ENCODE assay signal across 13 mouse cellular contexts in the genomic region with DNA sequence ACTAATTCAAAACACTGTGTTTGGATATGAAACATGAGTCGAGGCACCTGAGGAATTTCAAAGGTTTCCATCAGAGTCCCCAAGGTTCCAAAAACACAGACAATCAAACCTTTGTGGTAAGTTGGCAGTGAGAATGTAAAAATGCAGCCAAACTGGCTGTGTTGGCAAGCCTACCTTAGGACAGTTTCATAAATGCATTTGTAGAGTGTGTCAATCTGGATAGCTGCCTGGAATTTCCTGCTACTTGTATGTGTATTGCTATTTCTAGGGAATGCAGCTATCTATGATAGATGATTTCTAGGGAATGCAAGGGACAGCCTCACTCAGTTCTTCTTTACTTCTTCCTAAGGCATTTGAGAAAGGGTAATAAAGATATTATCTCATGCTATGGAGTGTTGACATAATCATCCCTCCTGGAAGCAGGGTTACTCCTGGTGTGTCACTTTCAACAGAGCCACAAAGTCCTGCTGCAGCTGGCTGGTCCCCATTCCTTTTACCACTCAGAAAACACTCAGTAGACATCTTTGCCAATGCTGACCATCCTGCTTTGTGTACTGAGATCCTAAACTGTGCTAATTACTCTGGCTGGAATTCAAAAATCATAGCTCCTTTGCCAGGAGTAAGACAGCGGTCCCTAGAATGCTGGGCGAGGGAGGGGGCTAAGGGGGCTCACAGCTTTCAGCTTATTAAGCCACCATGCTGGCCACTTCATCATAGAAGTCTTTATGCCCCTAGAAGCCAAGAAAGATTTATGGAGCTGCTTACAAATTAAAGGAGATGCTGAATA.
DNase-seq lines count a peak whose midpoint lies in the region; ATAC-seq and TF ChIP-seq lines count a peak whose summit lies in the region.
"Had no signal": no experiment of that assay in that cellular context is flagged by ENCODE, and none has a peak within 500 bp of the region (broad histone marks: within the 10 kb centered on the region; RNA-seq: fewer than 3 reads in every experiment).

No protein-coding gene starts in this region.

- no peak for TF ChIP-seq EP300 in lung, postnatal 0 days (IDR thresholded peaks at IDR 0.05)

- H3K27me3 ChIP-seq in forebrain, embryonic 12.5 days = no peaks in the 10 kb centered on the region
- no peaks in the 10 kb centered on the region; the same call in 1 of the 2 replicates for H3K27me3 ChIP-seq in forebrain, embryonic 11.5 days (ENCODE audit: control insufficient read depth, insufficient read depth, low read length)
- H3K27me3 ChIP-seq in lung, postnatal 0 days (replicated peaks; ENCODE audit: insufficient read depth, low read length) = no peaks in the 10 kb centered on the region
- H3K27me3 ChIP-seq in neural tube, embryonic 14.5 days (ENCODE audit: control insufficient read depth, insufficient read depth, low read length) = no peaks in the 10 kb centered on the region
- no peaks in the 10 kb centered on the region for H3K27me3 ChIP-seq in kidney, adult 2 months (replicated peaks; ENCODE audit: control insufficient read depth, insufficient read depth, low read length)
- H3K27me3 ChIP-seq: CH12.LX had no signal

- H3K36me3 ChIP-seq in forebrain, embryonic 12.5 days (replicated peaks) = no peaks in the 10 kb centered on the region
- no peaks in the 10 kb centered on the region for H3K36me3 ChIP-seq in forebrain, embryonic 11.5 days (ENCODE audit: control insufficient read depth, insufficient read depth, low read length)
- no peaks in the 10 kb centered on the region for H3K36me3 ChIP-seq in lung, postnatal 0 days (ENCODE audit: insufficient read depth, low read length)
- no peaks in the 10 kb centered on the region for H3K36me3 ChIP-seq in neural tube, embryonic 14.5 days (ENCODE audit: control insufficient read depth, insufficient read depth, low read length)
- no peaks in the 10 kb centered on the region for H3K36me3 ChIP-seq in kidney, adult 2 months (ENCODE audit: control insufficient read depth, insufficient read depth, low read length)

- no peak for TF ChIP-seq POLR2A in kidney, adult 2 months (IDR thresholded peaks at IDR 0.05; ENCODE audit: low read depth, low read length)

- H3K4me1 ChIP-seq in forebrain, embryonic 12.5 days = peaks cover 14% of the 10 kb centered on the region
- no peaks in the 10 kb centered on the region; the same call in 1 of the 2 replicates for H3K4me1 ChIP-seq in forebrain, embryonic 11.5 days (replicated peaks; ENCODE audit: control insufficient read depth, insufficient read depth, low read length)
- H3K4me1 ChIP-seq in lung, postnatal 0 days (ENCODE audit: insufficient read depth, low read depth, low read length) = no peaks in the 10 kb centered on the region
- H3K4me1 ChIP-seq in neural tube, embryonic 14.5 days (ENCODE audit: control insufficient read depth, insufficient read depth, low read length) = no peaks in the 10 kb centered on the region
- H3K4me1 ChIP-seq in kidney, adult 2 months (ENCODE audit: control insufficient read depth, insufficient read depth, low read length) = no peaks in the 10 kb centered on the region

- no peak for TF ChIP-seq CTCF in lung, postnatal 0 days (IDR thresholded peaks at IDR 0.05)
- no peak for TF ChIP-seq CTCF in kidney, adult 2 months (conservative IDR thresholded peaks at IDR 0.05; ENCODE audit: insufficient read depth, insufficient read length, low read depth, low read length)

- no peak overlapping the region for H3K4me3 ChIP-seq in forebrain, embryonic 12.5 days (replicated peaks)
- H3K4me3 ChIP-seq in forebrain, embryonic 11.5 days (ENCODE audit: low read depth, low read length) = no peak overlapping the region
- H3K4me3 ChIP-seq in lung, postnatal 0 days (ENCODE audit: low read depth, low read length) = no peak overlapping the region
- no peak overlapping the region for H3K4me3 ChIP-seq in neural tube, embryonic 14.5 days (ENCODE audit: low read depth, low read length)
- H3K4me3 ChIP-seq in kidney, adult 2 months (ENCODE audit: insufficient read depth, low read depth, low read length) = no peak overlapping the region

- no peak for DNase-seq in forebrain, embryonic 11.5 days (ENCODE audit: low spot score)
- DNase-seq in lung, postnatal 0 days (ENCODE audit: low spot score) = peak; percentile 8
- DNase-seq in lung, postnatal 14 days = no peak
- peak; percentile 95 for DNase-seq in gonadal fat pad, adult 2 months (ENCODE audit: low read depth)
- no peak for DNase-seq in thymus, postnatal 10 days (ENCODE audit: low spot score in 2 of 2)
- no peak for DNase-seq in kidney, adult 2 months
- DNase-seq: kidney, postnatal 14 days had no signal

- H3K27ac ChIP-seq in forebrain, embryonic 12.5 days = no peak overlapping the region
- no peak overlapping the region for H3K27ac ChIP-seq in forebrain, embryonic 11.5 days (ENCODE audit: low read depth, low read length)
- no peak overlapping the region for H3K27ac ChIP-seq in lung, postnatal 0 days (ENCODE audit: low read length)
- no peak overlapping the region for H3K27ac ChIP-seq in neural tube, embryonic 14.5 days (ENCODE audit: low read depth, low read length)
- H3K27ac ChIP-seq in kidney, adult 2 months (ENCODE audit: insufficient read depth, low read depth, low read length) = no peak overlapping the region
- H3K27ac ChIP-seq: macrophage; stomach, postnatal 0 days had no signal

- 67% methylated on average over 3 of the region's 3 CpGs for WGBS in forebrain, embryonic 12.5 days
- WGBS in forebrain, embryonic 11.5 days = 66% methylated on average over 3 of the region's 3 CpGs
- 45% methylated on average over 3 of the region's 3 CpGs for WGBS in lung, postnatal 0 days
- WGBS in neural tube, embryonic 14.5 days = 37% methylated on average over 3 of the region's 3 CpGs
- WGBS in kidney, adult 2 months = 65% methylated on average over 3 of the region's 3 CpGs

- peak; percentile 45; the same call in 1 of the 2 replicates for ATAC-seq in forebrain, embryonic 12.5 days (ENCODE audit: low FRiP score)
- ATAC-seq in forebrain, embryonic 11.5 days (replicated peaks; ENCODE audit: low FRiP score) = no peak
- ATAC-seq in lung, postnatal 0 days = no peak
- peak; percentile 75; the same call in 1 of the 2 replicates for ATAC-seq in neural tube, embryonic 14.5 days (ENCODE audit: low read depth)
- ATAC-seq: activated CD4-positive, CD25-positive, alpha-beta regulatory T cell, adult 4 months had no signal

- H3K9ac ChIP-seq in forebrain, embryonic 12.5 days = no peak overlapping the region
- H3K9ac ChIP-seq in forebrain, embryonic 11.5 days (ENCODE audit: low read length) = no peak overlapping the region
- no peak overlapping the region for H3K9ac ChIP-seq in lung, postnatal 0 days (replicated peaks; ENCODE audit: low read depth)
- no peak overlapping the region for H3K9ac ChIP-seq in neural tube, embryonic 14.5 days (replicated peaks; ENCODE audit: low read depth, low read length)

- H3K4me2 ChIP-seq in forebrain, embryonic 12.5 days = no peak overlapping the region
- H3K4me2 ChIP-seq in forebrain, embryonic 11.5 days (ENCODE audit: low read depth, low read length, severe bottlenecking) = no peak overlapping the region
- H3K4me2 ChIP-seq in lung, postnatal 0 days (replicated peaks; ENCODE audit: low read depth, low read length) = no peak overlapping the region
- H3K4me2 ChIP-seq in neural tube, embryonic 14.5 days (ENCODE audit: low read depth, low read length) = no peak overlapping the region

- no peaks in the 10 kb centered on the region for H3K9me3 ChIP-seq in forebrain, embryonic 12.5 days
- no peaks in the 10 kb centered on the region for H3K9me3 ChIP-seq in forebrain, embryonic 11.5 days (ENCODE audit: control insufficient read depth, low read length)
- no peaks in the 10 kb centered on the region for H3K9me3 ChIP-seq in lung, postnatal 0 days (ENCODE audit: low read length)
- H3K9me3 ChIP-seq in neural tube, embryonic 14.5 days (ENCODE audit: control insufficient read depth, low read length) = no peaks in the 10 kb centered on the region

Comparison
In these comparisons a context has a peak if more than half of its experiments do, and no peak if none do; other contexts are left out.
1. ATAC-seq: peak in forebrain, embryonic 12.5 days (single experiment) and neural tube, embryonic 14.5 days (single experiment); none in forebrain, embryonic 11.5 days (single experiment) and lung, postnatal 0 days (single experiment).
2. DNase-seq: peak in lung, postnatal 0 days (single experiment) and gonadal fat pad, adult 2 months (single experiment); none in forebrain, embryonic 11.5 days (single experiment), lung, postnatal 14 days (single experiment), thymus, postnatal 10 days (0 of 2) and kidney, adult 2 months (single experiment).